Mouse (Mus musculus) liver, embryonic 18 days (tissue): ENCODE measurements around the gene Olfr169. TPM values are rescaled to one million over a fixed set of nuclear protein-coding genes. Genes with fewer than 3 reads are reported as not detected.

ENCODE experiments used
- polyA plus RNA-seq: library from polyadenylated mRNA; depleted of rRNA; stranded (reverse); fragments of >200 nt; gene quantifications from 2 replicates; pipeline ENCODE4 v1.2.3, GENCODE M21; 2012; rRNA removed

Olfr169 gene
- polyA plus RNA-seq: not detected in 2 replicates

GRCm38 (mm10) chr16:19571709-19572108, at the start of gene Olfr169:
Olfr169 (minus strand) TSS chr16:19571809.

GRCm38 (mm10) chr16:19611782-19612181, 40.2 kb upstream of the Olfr169 start, which contains the start of gene Olfr170:
Olfr170 (minus strand) TSS chr16:19611882.

GRCm38 (mm10) chr16:19535455-19535854, 36.2 kb downstream of the Olfr169 start, which contains the start of gene Olfr168:
Olfr168 (minus strand) TSS chr16:19535555.

GRCm38 (mm10) chr16:19522166-19522565, 49.4 kb downstream of the Olfr169 start, which contains the start of gene Olfr167:
Olfr167 (minus strand) TSS chr16:19522266.

Other genes starting within 250 kb of the Olfr169 start
- gene Olfr165, start 148.7 kb downstream of the Olfr169 start, polyA plus RNA-seq: not detected in 2 replicates
- not detected in 2 replicates for gene Olfr166, start 88.1 kb downstream of the Olfr169 start, polyA plus RNA-seq
- not detected in 2 replicates for gene Olfr167, start 49.5 kb downstream of the Olfr169 start, polyA plus RNA-seq
- gene Olfr168, start 36.3 kb downstream of the Olfr169 start, polyA plus RNA-seq: not detected in 2 replicates
- gene Olfr170, start 40.1 kb upstream of the Olfr169 start, polyA plus RNA-seq: not detected in 2 replicates
- gene Olfr171, start 58.1 kb upstream of the Olfr169 start, polyA plus RNA-seq: not detected in 2 replicates
- gene Lamp3, start 134.6 kb upstream of the Olfr169 start, polyA plus RNA-seq: not detected in 2 replicates
- gene B3gnt5, start 188.4 kb upstream of the Olfr169 start, polyA plus RNA-seq: 0.20 and 0.26 TPM in 2 replicates